Mouse (Mus musculus): ENCODE measurements around the gene Tekt1. TPM values are rescaled to one million over a fixed set of nuclear protein-coding genes. Genes with fewer than 3 reads are reported as not detected.

Gene Tekt1
- total RNA-seq, 2 experiments from 2014 or later, result not detected

Other genes starting within 250 kb of the Tekt1 start
- gene Pitpnm3, start 226.7 kb downstream of the Tekt1 start, total RNA-seq (2015; ENCODE audit: low replicate concordance), result not detected in 2 replicates
- not detected in 2 replicates for gene Pitpnm3, start 226.7 kb downstream of the Tekt1 start, total RNA-seq (2017; ENCODE audit: low replicate concordance)
- gene Gm43951, start 155.6 kb downstream of the Tekt1 start, total RNA-seq (2015; ENCODE audit: low replicate concordance), result not detected in 2 replicates
- 1.0 TPM in 1 of 2 replicates, not detected in the other for gene Gm43951, start 155.6 kb downstream of the Tekt1 start, total RNA-seq (2017; ENCODE audit: low replicate concordance)
- 13.0 and 15.9 TPM in 2 replicates for gene 4933427D14Rik, start 155.0 kb downstream of the Tekt1 start, total RNA-seq (2015; ENCODE audit: low replicate concordance)
- 8.1 and 21.0 TPM in 2 replicates for gene 4933427D14Rik, start 155.0 kb downstream of the Tekt1 start, total RNA-seq (2017; ENCODE audit: low replicate concordance)
- gene Txndc17, start 154.9 kb downstream of the Tekt1 start, total RNA-seq (2015; ENCODE audit: low replicate concordance), result 31.4 and 37.8 TPM in 2 replicates
- 5.0 and 10.8 TPM in 2 replicates for gene Txndc17, start 154.9 kb downstream of the Tekt1 start, total RNA-seq (2017; ENCODE audit: low replicate concordance)
- gene Med31, start 146.8 kb downstream of the Tekt1 start, total RNA-seq (2015; ENCODE audit: low replicate concordance), result 11.2 and 16.8 TPM in 2 replicates
- 3.3 and 4.0 TPM in 2 replicates for gene Med31, start 146.8 kb downstream of the Tekt1 start, total RNA-seq (2017; ENCODE audit: low replicate concordance)
- gene Slc13a5, start 95.2 kb downstream of the Tekt1 start, total RNA-seq (2015; ENCODE audit: low replicate concordance), result not detected in 2 replicates
- gene Slc13a5, start 95.2 kb downstream of the Tekt1 start, total RNA-seq (2017; ENCODE audit: low replicate concordance), result not detected in 2 replicates
- 13.0 and 74.6 TPM in 2 replicates for gene Xaf1, start 60.8 kb downstream of the Tekt1 start, total RNA-seq (2015; ENCODE audit: low replicate concordance)
- 18.9 and 26.5 TPM in 2 replicates for gene Xaf1, start 60.8 kb downstream of the Tekt1 start, total RNA-seq (2017; ENCODE audit: low replicate concordance)
- not detected in 2 replicates for gene Fbxo39, start 48.0 kb downstream of the Tekt1 start, total RNA-seq (2015; ENCODE audit: low replicate concordance)
- not detected in 2 replicates for gene Fbxo39, start 48.0 kb downstream of the Tekt1 start, total RNA-seq (2017; ENCODE audit: low replicate concordance)
- 1.4 TPM in 1 of 2 replicates, not detected in the other for gene Smtnl2, start 49.3 kb upstream of the Tekt1 start, total RNA-seq (2015; ENCODE audit: low replicate concordance)
- gene Smtnl2, start 49.3 kb upstream of the Tekt1 start, total RNA-seq (2017; ENCODE audit: low replicate concordance), result 0.26 and 0.30 TPM in 2 replicates
- not detected in 2 replicates for gene Ggt6, start 73.1 kb upstream of the Tekt1 start, total RNA-seq (2015; ENCODE audit: low replicate concordance)
- not detected in 2 replicates for gene Ggt6, start 73.1 kb upstream of the Tekt1 start, total RNA-seq (2017; ENCODE audit: low replicate concordance)
- gene Mybbp1a, start 78.9 kb upstream of the Tekt1 start, total RNA-seq (2015; ENCODE audit: low replicate concordance), result 37.5 and 82.2 TPM in 2 replicates
- gene Mybbp1a, start 78.9 kb upstream of the Tekt1 start, total RNA-seq (2017; ENCODE audit: low replicate concordance), result 4.8 and 7.6 TPM in 2 replicates
- 0.72 and 5.0 TPM in 2 replicates for gene Spns2, start 127.5 kb upstream of the Tekt1 start, total RNA-seq (2015; ENCODE audit: low replicate concordance)
- 0.77 TPM in 1 of 2 replicates, not detected in the other for gene Spns2, start 127.5 kb upstream of the Tekt1 start, total RNA-seq (2017; ENCODE audit: low replicate concordance)
- 1.4 and 6.7 TPM in 2 replicates for gene Spns3, start 188.1 kb upstream of the Tekt1 start, total RNA-seq (2015; ENCODE audit: low replicate concordance)
- 0.39 and 0.76 TPM in 2 replicates for gene Spns3, start 188.1 kb upstream of the Tekt1 start, total RNA-seq (2017; ENCODE audit: low replicate concordance)
- 19.8 and 21.0 TPM in 2 replicates for gene Ube2g1, start 244.8 kb upstream of the Tekt1 start, total RNA-seq (2015; ENCODE audit: low replicate concordance)
- gene Ube2g1, start 244.8 kb upstream of the Tekt1 start, total RNA-seq (2017; ENCODE audit: low replicate concordance), result 11.3 and 16.6 TPM in 2 replicates